Mouse (Mus musculus) heart, postnatal 4 days (tissue): ENCODE results near the gene Mpst. TPM values are rescaled to one million over a fixed set of nuclear protein-coding genes. Genes with fewer than 3 reads are reported as not detected.

Experiments
- DNase-seq: peaks from one replicate; pipeline ENCODE4 v3.0.0; 2021
- total RNA-seq, 2 experiments: library from RNA; stranded (reverse); gene quantifications; 2 replicates each; pipeline ENCODE4 v1.2.3; 2021

Gene Mpst
- 10 to 100 TPM; 21.9 to 24.9 TPM for total RNA-seq

GRCm38 (mm10) chr15:78406293-78406934 lies at the start of gene Mpst:
Gene Mpst, plus strand, starts transcription at chr15:78406416.
- peak; percentile 90 for DNase-seq

- no peak for DNase-seq
These were observed 40.3 kb upstream of the Mpst start for GRCm38 (mm10) chr15:78365916-78366315.

- no peak for DNase-seq
These were observed 39.3 kb upstream of the Mpst start for GRCm38 (mm10) chr15:78366875-78367274.

GRCm38 (mm10) chr15:78367811-78368210 lies 38.4 kb upstream of the Mpst start:
- DNase-seq, result no peak

GRCm38 (mm10) chr15:78368926-78369346 lies 37.3 kb upstream of the Mpst start:
- DNase-seq, result peak; percentile 65

- no peak for DNase-seq
These were observed 36.6 kb upstream of the Mpst start for GRCm38 (mm10) chr15:78369641-78370040.

GRCm38 (mm10) chr15:78372796-78373195 lies 33.4 kb upstream of the Mpst start:
- DNase-seq, result no peak

- DNase-seq, result no peak
These were observed 32.0 kb upstream of the Mpst start for GRCm38 (mm10) chr15:78374204-78374603.

- no peak for DNase-seq
These were observed 28.4 kb upstream of the Mpst start for GRCm38 (mm10) chr15:78377859-78378258.

GRCm38 (mm10) chr15:78378556-78378955 lies 27.7 kb upstream of the Mpst start:
- no peak for DNase-seq

GRCm38 (mm10) chr15:78380208-78380607 lies 26.0 kb upstream of the Mpst start:
- no peak for DNase-seq

GRCm38 (mm10) chr15:78380741-78381140 lies 25.5 kb upstream of the Mpst start:
- no peak for DNase-seq

GRCm38 (mm10) chr15:78382115-78382514 lies 24.1 kb upstream of the Mpst start:
- no peak for DNase-seq

- peak; percentile 47 for DNase-seq
These were observed 22.6 kb upstream of the Mpst start for GRCm38 (mm10) chr15:78383450-78384219.

GRCm38 (mm10) chr15:78384220-78385116 lies 21.7 kb upstream of the Mpst start:
- no peak for DNase-seq

- no peak for DNase-seq
These were observed 20.7 kb upstream of the Mpst start for GRCm38 (mm10) chr15:78385564-78385963.

GRCm38 (mm10) chr15:78390855-78391254 lies 15.4 kb upstream of the Mpst start:
- no peak for DNase-seq

- no peak for DNase-seq
These were observed 10.7 kb upstream of the Mpst start, which contains the start of gene Tex33 for GRCm38 (mm10) chr15:78395478-78395962. Gene Tex33, minus strand, starts transcription at chr15:78395912.

GRCm38 (mm10) chr15:78401345-78401744 lies 4.9 kb upstream of the Mpst start:
- no peak for DNase-seq

GRCm38 (mm10) chr15:78401921-78402320 lies 4.3 kb upstream of the Mpst start:
- peak; percentile 88 for DNase-seq

GRCm38 (mm10) chr15:78402423-78402822 lies 3.8 kb upstream of the Mpst start:
- DNase-seq, result peak; percentile 54

GRCm38 (mm10) chr15:78403301-78403741 lies 2.9 kb upstream of the Mpst start:
- DNase-seq, result no peak

- peak; percentile 74 for DNase-seq
These were observed 2.3 kb upstream of the Mpst start for GRCm38 (mm10) chr15:78403896-78404295.
